Mouse (Mus musculus): ENCODE data around the gene Igsf11.

Igsf11 gene

GRCm38 (mm10) chr16:38892371-38892770 is at the start of gene Igsf11:
TSS of gene Igsf11 (plus strand) at chr16:38892671.
- no peak for DNase-seq (ENCODE audit: extremely low read depth, low read depth)

- DNase-seq (ENCODE audit: extremely low read depth, low read depth), result peak; percentile 29
Measured at GRCm38 (mm10) chr16:38858120-38858749, 34.2 kb upstream of the Igsf11 start.

DNA sequence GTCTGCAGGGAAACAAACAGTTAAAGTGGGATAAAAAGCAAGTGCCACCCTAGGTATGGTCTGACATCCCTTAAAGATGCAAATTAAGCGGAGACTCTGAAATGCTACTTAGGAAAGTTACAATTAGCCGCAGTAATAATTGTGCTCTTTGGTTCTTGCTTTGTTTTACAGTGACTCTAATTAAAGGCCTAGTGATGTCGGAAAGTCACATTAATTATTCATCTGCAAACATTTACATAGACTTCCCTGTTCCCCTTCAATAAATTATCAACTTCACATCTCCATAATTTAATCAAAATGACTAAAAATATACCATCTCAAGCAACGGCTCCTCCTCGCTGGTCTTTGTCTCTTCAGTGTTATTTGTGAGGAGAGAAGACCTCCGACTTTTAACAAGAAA is 31.9 kb upstream of the Igsf11 start:
- DNase-seq (ENCODE audit: extremely low read depth, low read depth), result no peak

- no peak for DNase-seq (ENCODE audit: extremely low read depth, low read depth)
Measured at GRCm38 (mm10) chr16:38864358-38864757, 28.1 kb upstream of the Igsf11 start.

GRCm38 (mm10) chr16:38873231-38873630 is 19.2 kb upstream of the Igsf11 start:
- DNase-seq (ENCODE audit: extremely low read depth, low read depth), result no peak

DNA sequence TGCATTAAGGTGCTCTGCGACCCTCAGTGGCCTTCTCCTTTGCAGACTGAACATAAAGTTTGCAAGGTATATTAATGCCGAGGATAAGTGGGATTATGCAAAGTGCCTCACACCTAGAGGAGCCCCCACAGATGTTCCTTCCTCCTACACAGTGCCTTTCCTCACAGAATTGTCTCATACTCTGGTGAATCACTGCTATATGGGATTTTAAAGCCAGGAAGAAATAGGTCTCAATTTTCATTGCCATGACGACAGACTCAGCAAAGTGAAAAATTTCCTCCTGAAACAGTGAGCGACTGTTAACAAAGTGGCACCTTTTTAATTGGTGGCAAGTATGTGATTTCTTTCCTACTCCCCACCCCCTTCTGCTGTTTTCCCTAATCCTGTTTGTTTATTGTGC is 18.0 kb upstream of the Igsf11 start:
- no peak for DNase-seq (ENCODE audit: extremely low read depth, low read depth)

DNA sequence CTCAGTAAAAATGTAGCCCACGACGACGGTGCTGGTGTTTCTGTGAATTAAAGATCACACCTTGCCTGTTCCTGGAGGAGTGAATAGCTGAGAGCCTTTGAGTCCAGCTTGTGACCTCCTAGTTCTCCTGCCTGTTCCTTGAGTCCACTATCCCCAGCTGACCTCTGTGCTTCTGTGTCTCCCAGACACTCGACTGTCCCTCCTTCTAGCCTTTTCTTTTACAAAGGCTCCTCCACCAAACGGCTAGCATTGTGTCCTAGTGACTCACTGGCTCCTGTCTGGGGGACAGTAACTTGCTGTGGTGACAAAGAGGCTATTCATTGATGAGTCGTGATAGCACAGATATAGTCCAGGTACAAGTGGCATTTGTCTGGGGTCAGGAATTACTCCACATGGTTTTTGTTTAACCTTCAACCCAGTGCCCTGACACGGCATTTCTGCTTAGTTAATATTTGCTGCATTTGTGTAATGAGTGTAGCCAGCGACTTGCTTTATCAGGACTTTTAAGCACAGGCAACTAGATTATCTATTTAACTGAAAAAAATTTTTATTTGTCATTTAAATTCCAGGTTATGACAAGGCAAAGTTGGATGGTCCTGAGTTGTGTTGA is 6.5 kb downstream of the Igsf11 start:
- DNase-seq (ENCODE audit: extremely low read depth, low read depth), result no peak

GRCm38 (mm10) chr16:38900024-38900423 is 7.6 kb downstream of the Igsf11 start:
- DNase-seq (ENCODE audit: extremely low read depth, low read depth), result no peak

DNA sequence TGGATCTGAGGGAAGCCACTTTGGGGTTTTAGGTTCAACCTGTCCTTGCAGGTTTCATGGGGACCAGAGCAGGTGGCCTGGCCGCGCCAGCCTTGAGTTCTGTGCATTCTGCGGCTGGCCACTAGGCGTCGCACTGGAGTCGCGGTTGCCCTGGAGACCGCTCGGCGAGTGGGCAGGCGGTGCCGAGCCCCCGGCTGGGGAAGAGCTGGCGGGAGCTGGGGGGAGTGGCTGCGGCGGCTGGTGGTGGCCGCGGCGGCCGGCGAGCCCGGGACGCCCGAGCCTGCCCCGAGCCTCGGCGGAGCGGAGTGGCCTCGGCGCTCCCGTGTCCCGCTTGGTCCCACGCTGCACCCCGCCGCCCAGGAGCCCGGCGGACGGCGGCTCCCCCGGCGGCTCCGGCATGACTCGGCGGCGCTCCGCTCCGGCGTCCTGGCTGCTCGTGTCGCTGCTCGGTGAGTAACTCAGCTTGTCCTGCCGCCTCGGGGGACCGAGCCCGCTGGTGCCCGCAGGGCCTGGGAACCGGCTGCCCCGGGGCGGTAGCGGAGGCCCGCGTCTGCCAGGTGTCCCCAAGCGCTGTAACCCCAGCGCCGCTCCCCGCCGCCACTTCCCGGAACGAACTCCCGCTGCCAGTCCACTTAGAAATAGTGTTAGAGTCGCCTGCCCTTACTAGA is 9.8 kb downstream of the Igsf11 start:
- no peak for DNase-seq (ENCODE audit: extremely low read depth, low read depth)

- no peak for DNase-seq (ENCODE audit: extremely low read depth, low read depth)
Measured at GRCm38 (mm10) chr16:38903020-38903419, 10.5 kb downstream of the Igsf11 start.

GRCm38 (mm10) chr16:38904202-38904601 is 11.7 kb downstream of the Igsf11 start:
- DNase-seq (ENCODE audit: extremely low read depth, low read depth), result no peak

GRCm38 (mm10) chr16:38905911-38906310 is 13.4 kb downstream of the Igsf11 start:
- DNase-seq (ENCODE audit: extremely low read depth, low read depth), result no peak

DNA sequence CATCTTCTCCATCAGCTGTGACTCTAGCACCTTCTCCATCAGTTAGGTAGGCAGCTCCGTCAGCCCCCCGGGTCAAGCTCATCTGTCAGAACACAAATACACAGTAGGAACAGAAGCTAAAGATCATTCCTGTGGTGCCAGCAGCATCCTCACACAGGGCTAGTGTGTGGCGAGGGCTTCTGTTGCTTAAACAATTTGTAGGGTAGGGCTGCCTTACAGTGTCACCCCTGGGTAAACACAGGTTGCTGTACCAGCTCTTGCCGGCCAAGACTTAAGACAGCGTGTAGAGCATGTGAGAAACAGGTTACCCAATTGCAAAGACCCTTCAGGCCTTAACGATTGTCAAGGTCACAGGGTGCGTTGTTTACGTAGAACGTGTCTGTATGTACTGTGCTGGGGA is 15.8 kb downstream of the Igsf11 start:
- no peak for DNase-seq (ENCODE audit: extremely low read depth, low read depth)

DNA sequence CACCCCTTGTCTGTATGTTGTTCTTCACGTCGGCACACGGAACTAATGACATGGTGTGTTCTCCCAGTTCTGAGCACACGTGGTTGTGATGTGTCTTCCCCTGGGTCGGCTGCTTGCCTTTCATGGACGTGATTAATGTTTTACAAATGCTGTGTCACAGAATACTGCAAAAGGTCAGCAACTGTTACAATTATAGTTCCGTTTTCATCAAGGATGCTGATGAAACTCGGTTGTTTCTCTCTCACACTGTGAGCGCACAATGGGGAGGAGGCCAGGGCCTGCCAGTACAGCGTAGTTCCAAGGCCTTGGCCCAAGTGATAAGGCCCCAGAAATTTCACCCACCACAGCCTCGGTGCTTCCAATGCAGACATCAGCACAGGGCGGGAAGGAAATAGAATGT is 17.0 kb downstream of the Igsf11 start:
- DNase-seq (ENCODE audit: extremely low read depth, low read depth), result no peak

DNA sequence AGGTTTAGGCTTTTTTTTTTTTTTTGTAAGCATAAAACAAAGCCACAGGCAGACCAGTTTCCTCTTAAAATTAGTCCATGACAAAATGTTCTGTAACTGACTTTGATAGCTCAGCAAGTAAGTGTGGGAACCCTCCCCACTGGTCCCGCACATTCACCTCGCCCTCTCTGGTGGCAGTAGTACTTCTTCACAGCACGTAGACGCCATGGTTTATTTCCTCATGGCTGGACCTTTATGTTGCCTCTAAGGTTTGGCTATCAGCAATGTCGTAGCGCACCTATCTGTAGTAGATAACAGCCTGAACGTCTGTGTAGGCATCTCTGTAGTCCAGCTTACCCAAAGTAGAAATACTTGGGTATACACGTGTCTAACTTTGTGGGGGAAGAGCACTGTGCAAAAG is 17.6 kb downstream of the Igsf11 start:
- DNase-seq (ENCODE audit: extremely low read depth, low read depth), result no peak

GRCm38 (mm10) chr16:38915451-38915850 is 23.0 kb downstream of the Igsf11 start:
- no peak for DNase-seq (ENCODE audit: extremely low read depth, low read depth)

- no peak for DNase-seq (ENCODE audit: extremely low read depth, low read depth)
Measured at GRCm38 (mm10) chr16:38916053-38916786, 23.7 kb downstream of the Igsf11 start.

GRCm38 (mm10) chr16:38916885-38917284 is 24.4 kb downstream of the Igsf11 start:
- no peak for DNase-seq (ENCODE audit: extremely low read depth, low read depth)

- no peak for DNase-seq (ENCODE audit: extremely low read depth, low read depth)
Measured at GRCm38 (mm10) chr16:38918121-38918520, 25.6 kb downstream of the Igsf11 start.

DNA sequence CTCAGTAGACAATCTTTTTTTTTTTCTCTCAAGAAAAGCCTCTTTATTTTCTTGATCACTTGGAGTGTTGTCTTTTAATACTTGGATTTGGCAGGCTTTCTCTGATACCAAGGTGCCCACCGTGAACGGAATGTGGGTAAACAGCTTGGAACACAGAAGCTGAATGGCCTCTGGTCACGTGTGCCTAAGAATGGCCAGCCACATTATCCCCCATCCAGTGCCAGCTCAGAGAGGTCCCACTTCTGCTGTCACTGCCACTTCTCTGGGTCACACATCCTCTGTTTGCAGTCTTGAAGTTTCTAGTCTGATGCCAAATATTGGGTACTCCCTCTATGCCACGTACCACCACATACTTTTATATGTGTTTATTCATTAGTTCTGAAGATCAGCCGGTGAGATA is 28.0 kb downstream of the Igsf11 start:
- DNase-seq (ENCODE audit: extremely low read depth, low read depth), result no peak

DNA sequence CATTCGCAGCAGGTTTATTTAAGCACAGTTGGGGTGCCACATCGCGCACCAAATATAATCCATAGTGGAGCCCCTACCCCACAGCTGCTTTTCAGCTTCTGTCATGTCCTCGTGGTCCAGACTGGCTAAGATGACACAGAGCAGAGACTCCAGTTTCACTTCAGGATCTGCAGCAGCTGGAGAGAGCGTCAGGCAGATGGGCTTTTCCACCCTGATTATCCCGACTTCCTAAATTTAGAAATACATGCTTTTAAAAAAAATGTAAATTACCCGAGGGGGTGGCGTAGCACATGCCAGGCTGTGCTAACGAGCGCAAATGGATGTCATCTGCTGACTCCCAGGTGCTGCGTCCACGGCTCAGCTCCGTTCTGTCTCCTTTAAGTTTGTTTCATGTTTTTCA is 32.5 kb downstream of the Igsf11 start:
- DNase-seq (ENCODE audit: extremely low read depth, low read depth), result no peak

DNA sequence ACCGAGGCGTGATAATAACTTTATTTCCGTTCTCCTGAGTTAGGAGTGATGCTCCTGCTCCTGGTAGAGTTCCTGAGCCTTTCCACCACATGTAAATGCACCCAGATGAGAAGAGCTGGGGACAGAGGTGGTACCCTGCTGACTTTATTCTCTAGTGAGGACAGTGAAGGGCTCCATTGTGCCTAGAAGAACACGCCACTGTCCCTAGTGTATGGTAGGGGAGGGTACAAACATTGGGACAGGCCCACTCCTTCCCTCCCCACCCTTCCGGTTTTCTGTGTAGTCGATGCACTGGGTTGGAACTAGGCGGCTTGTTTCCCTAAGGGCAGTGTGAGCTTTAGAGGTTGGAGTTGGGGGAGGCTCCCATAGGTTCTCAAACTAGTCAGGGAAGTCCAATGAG is 36.3 kb downstream of the Igsf11 start:
- no peak for DNase-seq (ENCODE audit: extremely low read depth, low read depth)

All from MEL-GATA-1-ER (cell line).